Mouse (Mus musculus): ENCODE measurements around the gene C1ql1. TPM values are rescaled to one million over a fixed set of nuclear protein-coding genes. Genes with fewer than 3 reads are reported as not detected.
"Not testable (repeated sequence)": the region's sequence is repeated elsewhere in the genome, so short reads cannot be mapped to it uniquely, and the experiment has no call there.

C1ql1 gene
- polyA plus RNA-seq, 1 experiment: 0.22 TPM

DNA sequence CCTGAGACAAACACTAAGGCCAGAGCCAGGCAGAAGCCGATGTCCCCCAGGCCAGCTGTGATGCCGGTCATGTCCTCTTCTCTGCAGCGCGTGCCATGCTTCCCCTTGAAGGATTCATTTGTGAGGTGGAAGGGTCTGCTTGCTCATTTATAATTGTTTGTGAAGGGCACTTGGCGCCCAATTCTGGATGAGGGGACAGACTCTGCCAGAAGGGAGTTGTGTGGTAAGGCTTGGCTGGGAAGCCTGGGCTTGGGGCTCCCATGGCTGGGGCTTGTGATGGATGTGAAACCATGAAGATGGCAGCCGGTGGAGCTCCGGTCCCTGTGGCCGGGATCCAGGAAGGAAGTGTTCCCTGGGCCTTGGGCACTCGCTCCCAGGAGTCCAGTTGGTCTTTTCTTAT is 37.6 kb upstream of the C1ql1 start:
- H3K4me3 ChIP-seq (replicated peaks; ENCODE audit: extremely low read depth, low read depth, low read length): no peak overlapping the region
- no peaks in the 10 kb centered on the region for H3K4me1 ChIP-seq (ENCODE audit: control insufficient read depth, insufficient read depth, low read length)
- no peak for TF ChIP-seq CTCF (IDR thresholded peaks at IDR 0.05; ENCODE audit: insufficient read depth, low read length)
- no peak for TF ChIP-seq POLR2A (IDR thresholded peaks at IDR 0.05; ENCODE audit: borderline replicate concordance, extremely low read depth, low read depth, low read length)
- WGBS: 74% methylated on average over 9 of the region's 9 CpGs
- DNase-seq: no peak

DNA sequence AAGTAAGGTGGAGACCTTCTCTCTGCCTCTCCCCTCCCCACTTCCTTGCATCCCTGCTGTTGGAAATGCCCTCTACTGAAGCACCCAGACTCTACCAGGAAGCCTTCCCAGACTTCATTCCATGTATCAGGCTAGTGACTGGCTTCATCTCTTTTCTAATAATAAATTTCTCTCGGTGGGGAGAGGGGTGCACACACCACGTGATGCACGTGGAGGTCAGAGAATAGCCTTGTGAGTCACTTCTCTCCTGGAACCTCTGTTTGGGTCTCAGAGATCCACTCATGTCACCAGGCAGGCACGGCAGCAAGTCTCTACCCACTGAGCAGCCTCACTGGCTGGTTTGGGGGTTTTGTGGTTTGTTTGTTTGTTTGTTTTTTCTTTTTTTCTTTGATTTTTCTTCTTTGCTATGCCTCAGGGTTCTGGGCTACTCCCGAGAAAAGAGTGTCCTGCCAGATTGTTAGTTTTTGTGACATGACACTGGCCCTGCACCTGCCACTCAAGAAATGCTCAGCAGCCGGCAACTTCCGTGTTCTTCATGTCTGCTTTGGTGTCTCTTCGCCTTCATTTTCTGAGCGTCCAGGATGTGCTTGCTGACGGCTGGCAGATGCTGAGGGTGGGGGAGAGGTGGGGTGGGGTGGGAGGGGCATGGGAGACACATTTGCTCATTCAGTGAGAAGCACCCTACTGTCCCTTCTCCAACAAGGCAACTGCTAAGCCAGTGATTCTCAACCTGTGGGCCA is 34.8 kb upstream of the C1ql1 start:
- 40% methylated on average over 10 of the region's 10 CpGs for WGBS
- TF ChIP-seq CTCF (IDR thresholded peaks at IDR 0.05; ENCODE audit: insufficient read depth, low read length) (no peak), POLR2A (IDR thresholded peaks at IDR 0.05; ENCODE audit: borderline replicate concordance, extremely low read depth, low read depth, low read length) (no peak)
- Histone ChIP-seq H3K4me1 (ENCODE audit: control insufficient read depth, insufficient read depth, low read length) (no peaks in the 10 kb centered on the region), H3K4me3 (replicated peaks; ENCODE audit: extremely low read depth, low read depth, low read length) (no peak overlapping the region)
- DNase-seq: no peak

DNA sequence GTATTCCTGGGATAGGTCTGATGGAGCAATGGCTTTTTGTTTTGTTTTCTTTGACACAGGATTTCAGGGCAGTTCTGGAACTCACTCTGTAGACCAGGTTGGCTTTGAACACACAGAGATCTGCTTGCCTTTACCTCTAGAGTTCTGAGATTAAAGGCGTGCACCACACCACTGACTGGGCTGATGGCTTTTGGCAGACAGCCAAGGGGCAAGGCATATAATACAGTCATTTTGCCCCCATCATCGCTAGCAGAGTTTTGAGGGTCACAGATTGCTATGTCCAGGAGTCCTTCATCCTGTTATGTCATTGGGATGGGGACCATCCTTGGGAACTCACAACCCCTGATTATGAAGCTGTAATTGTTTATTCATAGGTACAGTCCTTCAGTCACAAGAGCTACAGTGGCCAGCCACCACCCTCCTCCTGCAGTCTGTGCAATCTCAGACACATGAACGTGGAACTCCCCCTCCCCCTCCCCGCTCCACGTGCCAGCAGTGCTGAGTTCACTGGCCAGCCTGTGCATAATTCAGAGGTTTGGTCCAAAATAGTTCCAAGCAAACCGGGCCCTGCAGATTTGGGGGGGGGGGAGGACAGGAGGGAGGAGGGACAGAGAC is 31.7 kb upstream of the C1ql1 start:
- no peak for TF ChIP-seq POLR2A (IDR thresholded peaks at IDR 0.05; ENCODE audit: borderline replicate concordance, extremely low read depth, low read depth, low read length)
- TF ChIP-seq CTCF (IDR thresholded peaks at IDR 0.05; ENCODE audit: insufficient read depth, low read length): no peak
- no peak overlapping the region for H3K4me3 ChIP-seq (replicated peaks; ENCODE audit: extremely low read depth, low read depth, low read length)

DNA sequence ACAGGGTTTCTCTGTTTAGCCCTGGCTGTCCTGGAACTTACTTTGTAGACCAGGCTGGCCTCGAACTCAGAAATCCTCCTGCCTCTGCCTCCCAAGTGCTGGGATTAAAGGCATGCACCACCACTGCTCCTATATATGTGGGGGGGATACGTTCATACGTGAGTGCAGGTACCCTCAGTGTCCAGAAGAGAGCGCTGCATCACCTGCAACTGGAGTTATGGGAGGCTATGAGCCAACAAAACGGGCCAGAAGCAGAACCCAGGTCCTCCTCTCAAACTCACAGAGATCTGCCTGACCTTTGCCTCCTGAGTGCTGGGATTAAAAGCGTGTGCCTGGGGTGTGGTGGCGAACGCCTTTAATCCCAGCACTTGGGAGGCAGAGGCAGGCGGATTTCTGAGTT is 29.5 kb upstream of the C1ql1 start:
- DNase-seq; H3K4me3 ChIP-seq (replicated peaks; ENCODE audit: extremely low read depth, low read depth, low read length); H3K4me1 ChIP-seq (ENCODE audit: control insufficient read depth, insufficient read depth, low read length): not testable (repeated sequence)
- WGBS: 80% methylated on average over 9 of the region's 9 CpGs

More for the DNA sequence above, 31.7 kb upstream of the C1ql1 start:
- no peak for DNase-seq
- WGBS: 27% methylated on average over 6 of the region's 6 CpGs
- H3K4me1 ChIP-seq (ENCODE audit: control insufficient read depth, insufficient read depth, low read length): no peaks in the 10 kb centered on the region

DNA sequence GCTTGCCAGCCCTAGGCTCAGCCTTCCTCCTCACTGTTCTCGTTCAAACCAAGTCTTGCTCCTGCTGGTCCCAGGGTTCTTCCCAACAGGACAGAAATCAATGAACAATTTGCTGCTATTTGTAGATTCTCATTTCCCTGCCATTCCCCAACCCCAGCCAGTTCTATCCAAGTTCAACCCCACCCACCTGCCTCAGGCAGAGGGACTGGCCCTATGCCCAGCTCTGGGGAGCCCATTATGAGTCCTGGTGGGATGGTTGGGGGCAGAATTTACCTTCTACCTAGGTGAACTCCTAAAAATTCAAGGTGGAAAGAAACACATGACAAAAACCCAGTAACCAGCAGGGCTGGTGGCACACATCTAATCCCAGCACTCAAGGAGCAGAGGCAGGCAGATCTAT is 25.8 kb upstream of the C1ql1 start:
- TF ChIP-seq POLR2A (IDR thresholded peaks at IDR 0.05; ENCODE audit: borderline replicate concordance, extremely low read depth, low read depth, low read length) (no peak), CTCF (IDR thresholded peaks at IDR 0.05; ENCODE audit: insufficient read depth, low read length) (no peak)
- Histone ChIP-seq H3K4me3 (replicated peaks; ENCODE audit: extremely low read depth, low read depth, low read length) (no peak overlapping the region), H3K4me1 (ENCODE audit: control insufficient read depth, insufficient read depth, low read length) (no peaks in the 10 kb centered on the region)
- DNase-seq: no peak
- WGBS: 48% methylated on average over 1 of the region's 1 CpGs

DNA sequence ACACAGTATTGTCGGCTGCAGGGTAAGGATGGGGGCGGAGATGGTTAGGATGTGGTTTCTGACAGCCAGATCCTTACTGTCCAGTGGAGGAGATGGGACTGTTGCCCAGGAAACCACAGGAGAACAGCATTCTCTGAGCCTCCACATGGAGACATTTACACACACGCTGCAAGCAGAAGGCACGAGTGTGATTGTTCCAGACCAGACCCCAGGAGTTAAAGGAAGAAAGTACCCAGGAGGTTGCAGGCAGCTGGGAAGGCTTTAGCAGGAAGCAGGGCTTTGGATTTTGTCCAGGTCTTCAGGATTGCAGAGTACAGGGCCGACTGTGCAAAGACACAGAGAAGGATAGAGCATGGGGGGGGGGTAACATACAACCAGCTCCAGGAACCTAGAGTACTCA is 25.1 kb upstream of the C1ql1 start:
- TF ChIP-seq POLR2A (IDR thresholded peaks at IDR 0.05; ENCODE audit: borderline replicate concordance, extremely low read depth, low read depth, low read length) (no peak), CTCF (IDR thresholded peaks at IDR 0.05; ENCODE audit: insufficient read depth, low read length) (no peak)
- 25% methylated on average over 5 of the region's 5 CpGs for WGBS
- Histone ChIP-seq H3K4me1 (ENCODE audit: control insufficient read depth, insufficient read depth, low read length) (no peaks in the 10 kb centered on the region), H3K4me3 (replicated peaks; ENCODE audit: extremely low read depth, low read depth, low read length) (no peak overlapping the region)
- no peak for DNase-seq

DNA sequence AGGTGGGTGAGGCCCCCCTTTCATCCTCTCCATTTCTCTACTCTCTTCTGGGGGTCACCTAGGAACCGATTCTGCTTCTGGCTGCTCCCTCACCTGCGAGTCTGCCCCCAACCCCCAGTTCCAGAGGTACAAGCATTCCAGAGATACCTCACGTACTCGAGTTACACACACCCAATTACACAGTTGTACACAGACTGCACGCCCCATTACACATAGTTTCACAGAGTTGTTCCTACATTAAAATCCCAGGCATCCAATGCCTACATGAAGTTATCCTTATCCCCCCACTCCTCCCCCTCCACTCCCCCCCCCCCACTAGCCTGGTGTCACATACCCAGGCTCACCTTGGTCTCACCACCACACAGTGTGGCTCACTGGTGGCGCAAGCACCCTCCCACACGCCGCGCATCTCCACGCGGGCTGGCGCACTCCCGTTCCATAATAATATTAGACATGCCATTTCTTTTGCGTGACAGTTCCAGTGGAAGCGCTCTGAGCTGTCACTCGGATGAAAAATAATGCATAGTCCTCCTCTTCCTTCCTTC is 18.1 kb upstream of the C1ql1 start:
- TF ChIP-seq POLR2A (IDR thresholded peaks at IDR 0.05; ENCODE audit: borderline replicate concordance, extremely low read depth, low read depth, low read length): no peak
- TF ChIP-seq CTCF (IDR thresholded peaks at IDR 0.05; ENCODE audit: insufficient read depth, low read length): no peak
- Histone ChIP-seq H3K4me1 (ENCODE audit: control insufficient read depth, insufficient read depth, low read length) (no peaks in the 10 kb centered on the region), H3K4me3 (replicated peaks; ENCODE audit: extremely low read depth, low read depth, low read length) (no peak overlapping the region)
- DNase-seq: peak; percentile 29
- 63% methylated on average over 16 of the region's 16 CpGs for WGBS

DNA sequence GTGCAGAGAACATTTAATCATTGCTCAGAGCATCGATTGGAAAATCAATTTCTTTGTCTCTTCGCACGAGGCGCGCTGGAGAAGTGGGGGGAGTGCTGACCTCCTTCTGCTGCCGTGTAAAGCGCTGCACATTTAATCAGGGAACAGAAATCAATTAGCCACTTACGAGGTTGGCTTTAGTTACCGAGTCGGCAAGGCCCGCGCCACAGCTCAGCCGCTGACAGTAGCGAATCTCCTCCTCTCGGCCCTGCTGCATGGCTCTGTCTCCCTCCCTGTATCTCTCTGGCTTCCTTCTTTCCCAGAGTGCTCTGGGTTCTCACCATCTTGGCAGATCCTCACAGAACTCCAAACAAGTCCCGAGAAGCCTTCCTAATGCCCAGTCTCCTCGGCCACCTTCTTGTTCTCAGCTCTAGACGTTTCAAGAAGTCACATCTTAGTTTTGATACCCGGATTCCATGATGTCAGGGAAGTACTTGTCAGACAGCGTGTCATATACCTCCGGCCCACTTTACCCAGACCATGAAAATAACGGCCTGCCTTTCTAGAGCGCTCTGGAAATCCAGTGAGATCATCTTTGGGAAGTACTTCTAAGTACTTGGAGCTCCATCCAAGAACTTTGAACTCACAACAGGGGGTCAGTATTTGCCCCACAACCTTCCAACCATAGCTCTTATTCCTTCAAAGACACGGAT is 17.5 kb upstream of the C1ql1 start:
- Histone ChIP-seq H3K4me1 (ENCODE audit: control insufficient read depth, insufficient read depth, low read length) (no peaks in the 10 kb centered on the region), H3K4me3 (replicated peaks; ENCODE audit: extremely low read depth, low read depth, low read length) (no peak overlapping the region)
- WGBS: 29% methylated on average over 24 of the region's 24 CpGs
- TF ChIP-seq CTCF (IDR thresholded peaks at IDR 0.05; ENCODE audit: insufficient read depth, low read length): no peak
- no peak for TF ChIP-seq POLR2A (IDR thresholded peaks at IDR 0.05; ENCODE audit: borderline replicate concordance, extremely low read depth, low read depth, low read length)
- DNase-seq: no peak

DNA sequence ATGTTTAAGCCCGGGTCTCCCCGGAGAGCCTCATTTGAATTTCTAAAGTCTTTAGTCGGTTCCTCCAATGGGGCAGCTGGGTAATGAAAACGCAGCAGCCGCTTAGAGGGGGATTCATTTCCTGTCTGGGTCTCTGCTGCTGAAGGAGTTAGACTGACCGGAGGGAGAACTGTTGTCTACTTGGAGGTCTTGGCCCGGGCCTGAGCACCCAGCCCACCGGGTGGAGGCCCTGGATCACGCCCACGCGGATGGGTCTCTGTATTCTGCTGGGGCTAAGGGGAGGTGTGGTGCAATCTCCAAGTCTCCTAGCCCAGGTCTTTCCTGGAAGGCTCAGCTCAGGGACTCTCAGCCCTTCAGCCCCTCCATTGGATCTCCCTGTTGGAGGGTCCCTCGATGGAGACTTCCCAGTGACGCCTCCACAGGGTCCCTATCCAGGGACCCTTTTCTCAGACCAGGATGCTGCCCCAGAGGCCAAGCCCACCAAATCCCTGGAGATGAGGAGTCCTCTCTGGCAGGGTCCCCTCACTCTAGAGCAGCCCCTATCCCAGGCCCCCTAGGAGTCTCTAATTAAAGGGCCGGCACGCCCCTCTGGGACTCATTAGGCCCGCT is 16.9 kb upstream of the C1ql1 start:
- H3K4me3 ChIP-seq (replicated peaks; ENCODE audit: extremely low read depth, low read depth, low read length): no peak overlapping the region
- TF ChIP-seq POLR2A (IDR thresholded peaks at IDR 0.05; ENCODE audit: borderline replicate concordance, extremely low read depth, low read depth, low read length) (no peak), CTCF (IDR thresholded peaks at IDR 0.05; ENCODE audit: insufficient read depth, low read length) (no peak)
- no peaks in the 10 kb centered on the region for H3K4me1 ChIP-seq (ENCODE audit: control insufficient read depth, insufficient read depth, low read length)
- no peak for DNase-seq
- 27% methylated on average over 16 of the region's 16 CpGs for WGBS

Data from lung, adult 2 months (tissue).